Mouse (Mus musculus) kidney, adult 2 months (tissue): ENCODE measurements around the gene Atg7.

Experiments
- CTCF ChIP-seq: fragments of 200-500 bp; conservative IDR thresholded peaks from 2 replicates; pipeline ENCODE4 v1.5.1; 2011; ENCODE audit warnings: low read depth, mild to moderate bottlenecking, control low read depth, low read length, moderate library complexity, mixed read lengths; ENCODE audit not compliant: insufficient read depth, insufficient read length
- POLR2A ChIP-seq: fragments of 200-500 bp; IDR thresholded peaks from one replicate; pipeline ENCODE4 v1.6.1; 2011; ENCODE audit warnings: low read depth, low read length, control low read depth

GRCm38 (mm10) chr6:114656826-114657600 is 14.1 kb downstream of the Atg7 start:
- TF ChIP-seq CTCF (no peak), POLR2A (no peak)
